Mouse (Mus musculus): ENCODE measurements at regions not wholly inside any gene's neighbourhood (a gene's known extent, or its start where the extent isn't known, plus 50 kb on each side); places are given as distances from the start of the nearest gene placed in this dataset.
"Not testable (repeated sequence)": the region's sequence is repeated elsewhere in the genome, so short reads cannot be mapped to it uniquely, and the experiment has no call there.

DNA sequence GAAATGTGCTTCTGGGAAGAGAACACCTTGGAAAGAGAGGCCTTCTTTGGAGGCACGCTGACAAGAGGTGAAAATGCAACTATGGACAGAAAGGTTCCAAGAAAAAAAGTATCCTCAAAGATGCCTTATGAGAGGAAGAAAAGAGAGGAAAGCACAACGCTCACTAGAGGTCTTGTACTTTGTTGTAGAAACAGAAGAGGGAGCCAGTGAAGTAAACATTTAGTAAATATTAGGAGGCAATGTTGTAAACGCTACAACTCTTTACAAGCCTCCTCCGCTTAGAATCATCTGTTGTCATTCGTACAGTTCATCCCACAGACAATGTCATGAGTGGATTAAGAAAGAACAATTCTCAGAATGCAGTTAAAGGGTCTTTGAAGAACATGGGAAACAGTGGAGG is 77.4 kb downstream of the Tfpi2 start:
- peak; percentile 9 for DNase-seq

DNA sequence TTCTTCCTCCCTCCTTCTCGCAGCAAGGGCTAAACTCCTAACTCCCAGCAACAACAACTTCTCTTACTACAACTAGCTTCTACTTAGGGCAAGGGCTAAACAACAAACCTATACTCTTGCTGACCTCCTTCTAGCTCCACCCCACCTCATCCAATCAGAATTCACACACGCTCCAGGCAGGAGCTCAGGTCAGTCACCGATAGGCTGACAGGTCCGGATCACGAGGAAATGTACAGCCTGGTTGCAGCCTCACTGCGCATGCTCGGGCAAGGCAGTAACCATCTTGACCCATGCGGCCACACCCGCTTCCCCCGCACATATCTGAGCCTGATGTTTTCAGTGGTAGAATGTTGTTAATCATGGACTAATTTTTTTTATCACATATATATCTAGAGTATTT is 84.0 kb downstream of the Tfpi2 start:
- no peak for DNase-seq

GRCm38 (mm10) chr6:3875816-3876215 is 111.3 kb upstream of the Calcr start:
- not testable (repeated sequence) for DNase-seq

- DNase-seq = not testable (repeated sequence)
These were observed 110.3 kb upstream of the Calcr start for GRCm38 (mm10) chr6:3874826-3875225.

DNA sequence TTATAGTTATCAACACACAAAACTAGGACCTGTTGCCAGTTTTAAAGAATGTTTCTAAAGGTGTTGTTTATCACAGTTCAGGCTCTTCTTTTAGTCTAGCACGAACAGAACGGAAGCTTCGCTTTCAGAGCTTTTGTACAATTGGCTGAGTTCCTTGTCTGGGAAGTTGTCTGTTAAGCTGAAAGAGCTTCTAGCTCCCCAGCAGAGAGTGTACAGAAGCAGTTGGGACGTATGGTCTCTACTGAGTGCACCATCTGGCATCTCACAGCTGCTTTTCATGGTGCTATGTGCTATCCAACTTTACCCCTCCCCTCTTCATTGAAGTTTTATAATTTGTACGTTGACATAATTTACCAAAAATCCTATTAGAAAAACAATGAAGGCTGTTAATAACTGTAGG is 96.5 kb upstream of the Calcr start:
- DNase-seq = no peak

DNA sequence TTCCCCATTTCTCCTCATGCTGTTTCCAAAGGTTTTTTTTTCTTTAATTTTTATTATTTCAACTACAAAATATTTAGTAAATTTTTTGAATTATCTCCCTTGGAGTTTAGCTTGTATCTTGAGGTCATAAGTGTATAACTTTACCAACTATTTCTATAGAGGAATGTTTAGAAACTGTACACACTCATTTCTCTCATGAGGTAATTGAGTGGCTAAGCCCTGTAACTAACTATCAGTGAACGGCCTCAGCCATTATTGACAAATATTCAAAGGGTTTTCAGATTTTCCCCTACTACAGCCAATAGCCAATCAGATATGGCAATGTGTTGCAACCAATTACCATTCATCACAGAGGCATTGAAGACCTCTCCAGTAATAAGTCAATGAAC is 96.1 kb upstream of the Calcr start:
- DNase-seq = no peak

- DNase-seq = no peak
These were observed 95.5 kb upstream of the Calcr start for GRCm38 (mm10) chr6:3859942-3860586.

GRCm38 (mm10) chr6:3850146-3850545 is 85.6 kb upstream of the Calcr start:
- no peak for DNase-seq
